Mouse (Mus musculus): ENCODE data around the gene Foxred1. TPM values are rescaled to one million over a fixed set of nuclear protein-coding genes. Genes with fewer than 3 reads are reported as not detected.

Foxred1 gene
- total and polyA plus RNA-seq, 2 experiments from 2014 or later: 36.3 to 46.5 TPM

DNA sequence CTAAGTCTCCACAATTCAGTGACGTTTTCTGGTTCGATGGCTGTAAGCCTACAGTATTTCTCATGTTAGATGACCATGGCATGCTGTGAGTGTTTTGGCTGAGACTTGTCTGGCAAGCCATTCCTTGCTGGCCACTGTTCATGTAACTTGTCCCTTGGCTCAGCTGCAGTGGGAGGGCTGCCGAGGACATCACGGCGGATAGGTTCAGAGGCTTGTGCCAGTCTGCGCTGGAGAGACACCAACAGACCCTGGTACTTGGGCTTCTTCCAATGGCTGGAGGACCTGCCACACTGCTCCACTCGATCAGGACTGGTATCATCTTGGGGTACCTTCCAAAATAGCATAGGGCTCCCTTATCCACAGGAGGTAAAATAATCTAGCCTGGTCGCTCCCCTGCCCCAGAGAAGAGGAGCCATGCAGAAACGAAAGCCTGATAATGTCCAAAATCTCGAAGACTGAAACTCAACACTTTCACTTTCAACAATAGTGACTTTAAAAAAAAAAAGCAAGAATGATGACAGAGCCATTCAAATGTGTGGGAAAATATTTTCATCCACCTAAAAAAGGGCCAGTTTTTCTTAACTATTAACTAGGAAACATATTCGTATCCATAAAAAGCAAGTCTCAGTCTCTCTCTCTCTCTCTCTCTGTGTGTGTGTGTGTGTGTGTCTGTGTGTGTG, 47.7 kb downstream of the Foxred1 start:
- Histone ChIP-seq H3K36me3 (ENCODE audit: insufficient read depth, low read length) (no peaks in the 10 kb centered on the region), H3K9ac (replicated peaks; ENCODE audit: low read length, poor library complexity, severe bottlenecking) (no peak overlapping the region), H3K27me3 (ENCODE audit: insufficient read depth, low read length) (no peaks in the 10 kb centered on the region), H3K4me3 (ENCODE audit: low read depth, low read length) (no peak overlapping the region), H3K4me2 (ENCODE audit: low read depth, low read length, poor library complexity, severe bottlenecking) (no peak overlapping the region), H3K4me1 (ENCODE audit: insufficient read depth, low read length) (no peaks in the 10 kb centered on the region), H3K27ac (ENCODE audit: low read depth, low read length) (no peak overlapping the region), H3K9me3 (ENCODE audit: low read length) (no peaks in the 10 kb centered on the region)
- 83% methylated on average over 11 of the region's 11 CpGs for WGBS
- DNase-seq (ENCODE audit: low spot score): peak; percentile 75
- TF ChIP-seq CTCF (IDR thresholded peaks at IDR 0.05): no peak
- peak; percentile 45; the same call in 1 of the 2 replicates for ATAC-seq (ENCODE audit: low FRiP score)

DNA sequence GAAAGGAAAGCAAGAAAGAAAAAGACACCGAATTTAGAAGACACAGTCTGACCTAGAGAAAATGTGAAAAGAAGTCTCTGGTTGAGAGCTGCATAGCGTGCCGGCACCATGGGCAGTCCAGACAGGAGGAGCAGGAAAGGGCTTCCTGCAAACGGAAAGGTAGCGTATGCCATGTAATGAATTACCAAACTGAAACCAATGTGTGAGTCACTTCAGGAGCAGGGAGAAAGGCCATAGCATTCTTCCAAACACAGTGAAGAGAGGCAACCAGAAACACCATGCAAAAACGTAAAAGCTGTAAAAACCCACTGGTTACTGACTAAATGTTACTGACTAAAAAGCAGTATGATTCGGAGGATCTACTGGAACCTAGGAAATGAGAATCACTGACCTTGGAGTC, 49.1 kb downstream of the Foxred1 start:
- no peaks in the 10 kb centered on the region for H3K36me3 ChIP-seq (ENCODE audit: insufficient read depth, low read length)
- H3K9me3 ChIP-seq (ENCODE audit: low read length): no peaks in the 10 kb centered on the region
- no peak overlapping the region for H3K27ac ChIP-seq (ENCODE audit: low read depth, low read length)
- H3K4me1 ChIP-seq (ENCODE audit: insufficient read depth, low read length): no peaks in the 10 kb centered on the region
- no peak for TF ChIP-seq CTCF (IDR thresholded peaks at IDR 0.05)
- ATAC-seq (ENCODE audit: low FRiP score) (no peak), DNase-seq (ENCODE audit: low spot score) (no peak)
- H3K9ac ChIP-seq (replicated peaks; ENCODE audit: low read length, poor library complexity, severe bottlenecking): no peak overlapping the region
- no peaks in the 10 kb centered on the region for H3K27me3 ChIP-seq (ENCODE audit: insufficient read depth, low read length)
- WGBS: 94% methylated on average over 7 of the region's 7 CpGs
- H3K4me2 ChIP-seq (ENCODE audit: low read depth, low read length, poor library complexity, severe bottlenecking): no peak overlapping the region
- H3K4me3 ChIP-seq (ENCODE audit: low read depth, low read length): no peak overlapping the region

DNA sequence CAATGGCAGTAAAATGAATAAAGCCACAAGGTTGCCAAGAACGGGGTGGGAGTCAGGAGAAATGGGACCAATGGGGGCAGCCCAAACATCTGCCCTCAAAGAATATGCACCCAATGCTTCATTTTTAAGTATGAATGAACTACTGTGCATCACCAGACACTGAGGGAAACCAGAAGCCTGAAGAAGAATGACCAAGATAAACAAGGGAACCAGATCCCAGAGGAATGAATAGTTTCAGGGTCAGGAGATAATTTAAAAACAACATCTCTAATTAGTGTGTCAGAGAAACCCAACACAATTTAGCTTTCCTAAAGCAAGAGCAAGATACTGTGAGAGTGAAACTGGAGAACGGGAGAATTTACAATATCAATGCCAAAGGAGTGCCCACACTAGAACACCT, 50.2 kb downstream of the Foxred1 start:
- H3K9ac ChIP-seq (replicated peaks; ENCODE audit: low read length, poor library complexity, severe bottlenecking): no peak overlapping the region
- no peak overlapping the region for H3K4me3 ChIP-seq (ENCODE audit: low read depth, low read length)
- H3K9me3 ChIP-seq (ENCODE audit: low read length): no peaks in the 10 kb centered on the region
- DNase-seq (ENCODE audit: low spot score): no peak
- H3K4me1 ChIP-seq (ENCODE audit: insufficient read depth, low read length): no peaks in the 10 kb centered on the region
- no peak for ATAC-seq (ENCODE audit: low FRiP score)
- H3K36me3 ChIP-seq (ENCODE audit: insufficient read depth, low read length): no peaks in the 10 kb centered on the region
- H3K27me3 ChIP-seq (ENCODE audit: insufficient read depth, low read length): no peaks in the 10 kb centered on the region
- WGBS: 89% methylated on average over 2 of the region's 2 CpGs
- H3K4me2 ChIP-seq (ENCODE audit: low read depth, low read length, poor library complexity, severe bottlenecking): no peak overlapping the region
- H3K27ac ChIP-seq (ENCODE audit: low read depth, low read length): no peak overlapping the region
- TF ChIP-seq CTCF (IDR thresholded peaks at IDR 0.05): no peak

DNA sequence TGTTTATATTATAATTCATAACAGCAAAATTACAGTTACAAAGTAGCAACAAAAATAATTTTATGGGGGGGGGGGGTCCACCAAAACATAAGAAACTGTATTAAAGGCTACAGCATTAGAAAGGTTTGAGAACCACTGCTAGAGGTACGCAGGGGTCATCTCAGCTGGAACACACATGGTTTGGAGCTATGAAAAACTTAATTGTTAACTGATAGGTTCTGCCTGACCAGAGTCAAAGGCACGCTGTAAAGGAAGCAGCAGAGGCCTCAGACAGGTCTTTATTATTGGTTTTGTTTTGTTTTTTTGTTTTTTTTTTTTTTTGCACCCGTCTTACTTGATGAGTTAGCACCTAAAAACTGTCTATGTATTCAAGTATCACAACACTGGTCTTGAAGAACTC, 52.4 kb downstream of the Foxred1 start:
- H3K9me3 ChIP-seq (ENCODE audit: low read length): no peaks in the 10 kb centered on the region
- no peak overlapping the region for H3K27ac ChIP-seq (ENCODE audit: low read depth, low read length)
- ATAC-seq (ENCODE audit: low FRiP score): no peak
- no peak overlapping the region for H3K9ac ChIP-seq (replicated peaks; ENCODE audit: low read length, poor library complexity, severe bottlenecking)
- WGBS: 92% methylated on average over 3 of the region's 3 CpGs
- H3K4me3 ChIP-seq (ENCODE audit: low read depth, low read length): no peak overlapping the region
- no peaks in the 10 kb centered on the region for H3K4me1 ChIP-seq (ENCODE audit: insufficient read depth, low read length)
- DNase-seq (ENCODE audit: low spot score): no peak
- H3K4me2 ChIP-seq (ENCODE audit: low read depth, low read length, poor library complexity, severe bottlenecking): no peak overlapping the region
- no peak for TF ChIP-seq CTCF (IDR thresholded peaks at IDR 0.05)
- H3K27me3 ChIP-seq (ENCODE audit: insufficient read depth, low read length): no peaks in the 10 kb centered on the region
- no peaks in the 10 kb centered on the region for H3K36me3 ChIP-seq (ENCODE audit: insufficient read depth, low read length)

DNA sequence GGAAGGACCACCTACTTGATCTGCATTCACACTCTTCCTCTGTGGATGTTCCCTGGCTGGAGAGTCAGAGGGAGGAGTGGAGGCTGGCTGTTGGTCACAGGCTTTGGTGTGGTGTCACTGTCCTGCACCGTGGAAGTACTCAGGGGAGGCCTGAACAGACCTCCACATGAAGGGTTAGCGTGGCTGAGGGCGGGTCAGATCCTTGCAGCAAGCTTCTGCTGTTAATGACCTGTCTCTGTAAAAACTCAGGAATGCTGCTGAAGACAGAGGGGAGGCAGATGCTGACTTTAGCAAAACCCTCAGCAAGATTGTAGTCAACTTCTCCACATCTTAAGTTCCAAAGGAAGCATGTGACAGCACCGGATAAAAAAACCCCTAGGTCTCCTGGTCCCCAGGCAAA, 54.0 kb downstream of the Foxred1 start:
- no peak for DNase-seq (ENCODE audit: low spot score)
- ATAC-seq (ENCODE audit: low FRiP score): no peak
- no peak overlapping the region for H3K4me3 ChIP-seq (ENCODE audit: low read depth, low read length)

DNA sequence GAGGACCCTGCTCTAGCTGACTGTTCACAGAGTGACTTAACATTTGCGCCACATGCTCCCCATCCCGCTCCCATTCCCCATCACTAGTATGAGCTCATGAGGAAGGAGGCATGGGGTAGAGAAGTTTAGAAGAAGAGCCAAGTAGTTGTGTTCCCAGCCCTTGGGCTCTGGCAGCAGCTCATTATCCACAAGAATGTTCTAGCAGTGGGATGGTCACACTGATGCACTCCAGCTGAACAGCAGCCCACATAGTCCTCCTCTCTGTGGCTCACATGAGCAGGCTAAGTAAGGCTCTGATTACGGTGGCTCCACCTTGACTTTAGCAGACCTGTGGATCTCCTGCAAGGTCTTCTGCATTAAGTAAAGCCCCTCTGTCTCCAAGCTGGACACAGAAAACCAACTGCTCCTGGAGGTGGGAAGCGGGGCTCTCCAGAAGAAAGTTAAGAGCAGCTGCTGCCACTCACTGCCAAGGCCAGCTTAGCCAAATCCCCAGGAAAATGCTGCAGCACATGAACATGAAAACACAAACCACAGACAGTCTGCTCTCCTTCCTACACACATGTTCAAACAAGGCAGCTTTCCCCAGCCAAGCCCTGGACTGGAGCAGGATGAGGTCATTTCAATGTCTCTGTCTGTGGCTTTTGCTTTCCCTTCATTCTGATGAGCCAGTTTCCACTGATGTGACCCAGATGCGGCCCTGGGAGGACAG, 54.7 kb downstream of the Foxred1 start:
- no peaks in the 10 kb centered on the region for H3K4me1 ChIP-seq (ENCODE audit: insufficient read depth, low read length)
- H3K4me2 ChIP-seq (ENCODE audit: low read depth, low read length, poor library complexity, severe bottlenecking): no peak overlapping the region
- no peaks in the 10 kb centered on the region for H3K27me3 ChIP-seq (ENCODE audit: insufficient read depth, low read length)
- no peaks in the 10 kb centered on the region for H3K9me3 ChIP-seq (ENCODE audit: low read length)
- 98% methylated on average over 5 of the region's 5 CpGs for WGBS
- H3K27ac ChIP-seq (ENCODE audit: low read depth, low read length): no peak overlapping the region
- no peaks in the 10 kb centered on the region for H3K36me3 ChIP-seq (ENCODE audit: insufficient read depth, low read length)
- DNase-seq (ENCODE audit: low spot score): no peak
- H3K4me3 ChIP-seq (ENCODE audit: low read depth, low read length): no peak overlapping the region
- ATAC-seq (ENCODE audit: low FRiP score): no peak
- no peak for TF ChIP-seq CTCF (IDR thresholded peaks at IDR 0.05)
- H3K9ac ChIP-seq (replicated peaks; ENCODE audit: low read length, poor library complexity, severe bottlenecking): no peak overlapping the region

More for the DNA sequence above, 54.0 kb downstream of the Foxred1 start:
- no peaks in the 10 kb centered on the region for H3K9me3 ChIP-seq (ENCODE audit: low read length)
- no peak overlapping the region for H3K9ac ChIP-seq (replicated peaks; ENCODE audit: low read length, poor library complexity, severe bottlenecking)
- H3K4me2 ChIP-seq (ENCODE audit: low read depth, low read length, poor library complexity, severe bottlenecking): no peak overlapping the region
- no peaks in the 10 kb centered on the region for H3K27me3 ChIP-seq (ENCODE audit: insufficient read depth, low read length)
- no peaks in the 10 kb centered on the region for H3K36me3 ChIP-seq (ENCODE audit: insufficient read depth, low read length)
- TF ChIP-seq CTCF (IDR thresholded peaks at IDR 0.05): no peak
- WGBS: 89% methylated on average over 4 of the region's 4 CpGs
- H3K27ac ChIP-seq (ENCODE audit: low read depth, low read length): no peak overlapping the region
- H3K4me1 ChIP-seq (ENCODE audit: insufficient read depth, low read length): no peaks in the 10 kb centered on the region

Other genes starting within 250 kb of the Foxred1 start
- gene St3gal4, start 91.8 kb downstream of the Foxred1 start, total RNA-seq (2014; rRNA removed): 25.0 and 29.8 TPM in 2 replicates
- 19.6 and 20.0 TPM in 2 replicates for gene St3gal4, start 91.8 kb downstream of the Foxred1 start, polyA plus RNA-seq (2015; fragmentation: Nextera tagmentation; extraction: Ambion mirVana)
- 39.6 and 41.4 TPM in 2 replicates for gene Dcps, start 35.0 kb downstream of the Foxred1 start, total RNA-seq (2014; rRNA removed)
- 56.5 and 58.4 TPM in 2 replicates for gene Dcps, start 35.0 kb downstream of the Foxred1 start, polyA plus RNA-seq (2015; fragmentation: Nextera tagmentation; extraction: Ambion mirVana)
- gene Srpr, start 10.9 kb downstream of the Foxred1 start, total RNA-seq (2014; rRNA removed): 39.6 and 43.2 TPM in 2 replicates
- gene Srpr, start 10.9 kb downstream of the Foxred1 start, polyA plus RNA-seq (2015; fragmentation: Nextera tagmentation; extraction: Ambion mirVana): 61.0 and 63.0 TPM in 2 replicates
- 2.6 and 4.3 TPM in 2 replicates for gene Tirap, start 10.8 kb downstream of the Foxred1 start, total RNA-seq (2014; rRNA removed)
- 2.7 and 3.4 TPM in 2 replicates for gene Tirap, start 10.8 kb downstream of the Foxred1 start, polyA plus RNA-seq (2015; fragmentation: Nextera tagmentation; extraction: Ambion mirVana)
- gene Fam118b, start 56.8 kb upstream of the Foxred1 start, total RNA-seq (2014; rRNA removed): 24.6 and 29.4 TPM in 2 replicates
- 37.4 and 41.5 TPM in 2 replicates for gene Fam118b, start 56.8 kb upstream of the Foxred1 start, polyA plus RNA-seq (2015; fragmentation: Nextera tagmentation; extraction: Ambion mirVana)
- gene Rpusd4, start 56.8 kb upstream of the Foxred1 start, total RNA-seq (2014; rRNA removed): 6.9 and 8.7 TPM in 2 replicates
- gene Rpusd4, start 56.8 kb upstream of the Foxred1 start, polyA plus RNA-seq (2015; fragmentation: Nextera tagmentation; extraction: Ambion mirVana): 10.6 and 11.0 TPM in 2 replicates
- gene Cdon, start 210.1 kb upstream of the Foxred1 start, total RNA-seq (2014; rRNA removed): 11.4 and 12.3 TPM in 2 replicates
- gene Cdon, start 210.1 kb upstream of the Foxred1 start, polyA plus RNA-seq (2015; fragmentation: Nextera tagmentation; extraction: Ambion mirVana): 0.65 and 0.81 TPM in 2 replicates

Measured in midbrain, postnatal 0 days (tissue).